30 mouse cellular contexts compared by ENCODE assay signal in the genomic region with DNA sequence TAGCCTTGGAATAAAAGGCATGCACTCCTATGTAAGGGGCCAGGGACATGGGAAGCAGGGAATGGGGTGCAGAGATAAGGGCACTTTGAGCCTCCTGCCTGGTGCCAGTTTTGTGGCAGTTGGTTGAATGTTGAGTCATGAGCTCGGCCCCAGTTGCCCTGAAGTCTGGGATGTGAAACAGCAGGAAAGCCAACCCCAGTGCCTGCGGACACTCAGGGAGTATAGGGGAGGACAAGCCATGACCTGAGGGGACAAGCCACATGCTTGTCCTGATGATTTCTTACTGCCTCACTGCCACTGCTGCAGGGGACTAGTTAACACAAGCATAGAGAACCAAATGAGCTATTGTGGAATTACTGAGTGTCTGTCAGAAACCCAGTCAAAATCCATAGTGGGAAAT. TPM values are rescaled to one million over a fixed set of nuclear protein-coding genes. Genes with fewer than 3 reads are reported as not detected.
DNase-seq lines count a peak whose midpoint lies in the region; ATAC-seq lines count a peak whose summit lies in the region.
"Had no signal": no experiment of that assay in that cellular context is flagged by ENCODE, and none has a peak within 500 bp of the region (broad histone marks: within the 10 kb centered on the region; RNA-seq: fewer than 3 reads in every experiment).

No protein-coding gene starts in this region.

- H3K27me3 ChIP-seq in hindbrain, embryonic 12.5 days = peaks cover 8% of the 10 kb centered on the region; the same call in 1 of the 2 replicates
- H3K27me3 ChIP-seq in hindbrain, embryonic 16.5 days (replicated peaks; ENCODE audit: control insufficient read depth, insufficient read depth, low read length) = no peaks in the 10 kb centered on the region
- H3K27me3 ChIP-seq: embryonic facial prominence, embryonic 15.5 days; forebrain, embryonic 15.5 days; heart, embryonic 12.5 days; heart, embryonic 15.5 days had no signal

- WGBS in hindbrain, embryonic 12.5 days = 60% methylated on average over 2 of the region's 2 CpGs
- WGBS in hindbrain, embryonic 16.5 days = 63% methylated on average over 2 of the region's 2 CpGs

- peak overlapping the region; percentile 19; the same call in 1 of the 2 replicates for H3K27ac ChIP-seq in hindbrain, embryonic 12.5 days
- H3K27ac ChIP-seq in hindbrain, embryonic 16.5 days (ENCODE audit: low read depth, low read length) = no peak overlapping the region
- H3K27ac ChIP-seq: embryonic facial prominence, embryonic 15.5 days; forebrain, embryonic 15.5 days; heart, embryonic 15.5 days; hindbrain, embryonic 10.5 days; hindbrain, embryonic 14.5 days had no signal

- H3K4me2 ChIP-seq in hindbrain, embryonic 12.5 days (replicated peaks) = no peak overlapping the region
- no peak overlapping the region for H3K4me2 ChIP-seq in hindbrain, embryonic 16.5 days (ENCODE audit: low read length)
- H3K4me2 ChIP-seq: embryonic facial prominence, embryonic 15.5 days; forebrain, embryonic 15.5 days; heart, embryonic 12.5 days; heart, embryonic 15.5 days; hindbrain, embryonic 14.5 days had no signal

- peaks cover 5% of the 10 kb centered on the region; the same call in 1 of the 2 replicates for H3K36me3 ChIP-seq in hindbrain, embryonic 12.5 days
- H3K36me3 ChIP-seq in hindbrain, embryonic 16.5 days (ENCODE audit: control insufficient read depth, insufficient read depth, low read length) = no peaks in the 10 kb centered on the region
- H3K36me3 ChIP-seq: forebrain, embryonic 15.5 days had no signal

- no peak overlapping the region for H3K4me3 ChIP-seq in hindbrain, embryonic 12.5 days
- H3K4me3 ChIP-seq in hindbrain, embryonic 16.5 days (ENCODE audit: low read length) = no peak overlapping the region
- H3K4me3 ChIP-seq: embryonic facial prominence, embryonic 15.5 days; forebrain, embryonic 15.5 days; heart, embryonic 12.5 days; heart, embryonic 15.5 days; hindbrain, embryonic 10.5 days had no signal

- no peak overlapping the region for H3K9ac ChIP-seq in hindbrain, embryonic 12.5 days
- H3K9ac ChIP-seq in hindbrain, embryonic 16.5 days (ENCODE audit: low read depth, low read length) = no peak overlapping the region
- H3K9ac ChIP-seq: embryonic facial prominence, embryonic 15.5 days; forebrain, embryonic 15.5 days; heart, embryonic 12.5 days; heart, embryonic 15.5 days; hindbrain, embryonic 14.5 days had no signal

- ATAC-seq in hindbrain, embryonic 12.5 days (ENCODE audit: low FRiP score) = no peak
- ATAC-seq in hindbrain, embryonic 16.5 days = no peak
- ATAC-seq: CD4-positive, CD25-positive, alpha-beta regulatory T cell, adult 4 months; forebrain, embryonic 15.5 days; intestine, postnatal 0 days had no signal

- no peaks in the 10 kb centered on the region for H3K9me3 ChIP-seq in hindbrain, embryonic 12.5 days (replicated peaks)
- H3K9me3 ChIP-seq in hindbrain, embryonic 16.5 days (ENCODE audit: control insufficient read depth, low read length) = no peaks in the 10 kb centered on the region
- H3K9me3 ChIP-seq: embryonic facial prominence, embryonic 15.5 days; forebrain, embryonic 15.5 days; heart, embryonic 12.5 days; heart, embryonic 15.5 days; hindbrain, embryonic 10.5 days had no signal

- H3K4me1 ChIP-seq in hindbrain, embryonic 12.5 days = no peaks in the 10 kb centered on the region
- no peaks in the 10 kb centered on the region for H3K4me1 ChIP-seq in hindbrain, embryonic 16.5 days (ENCODE audit: control insufficient read depth, insufficient read depth, low read depth, low read length)
- H3K4me1 ChIP-seq: heart, embryonic 15.5 days had no signal

- DNase-seq in adrenal gland, postnatal 10 days = peak; percentile 20
- DNase-seq in adrenal gland, adult 8-10 months = no peak
- DNase-seq in adrenal gland, postnatal 14 days = peak; percentile 25
- DNase-seq in adrenal gland, postnatal 25 days = peak; percentile 13
- DNase-seq in testis, postnatal 10 days (ENCODE audit: low spot score) = no peak
- DNase-seq in frontal cortex, adult 2 months (ENCODE audit: extremely low spot score in 1 of 2, low spot score in 1 of 2) = no peak
- DNase-seq: cerebellum, adult 11 months; cerebellum, adult 2 months; cerebellum, adult 9-11 months; cerebellum, postnatal 25 days; embryo, embryonic 11 days; gastrocnemius, postnatal 10 days; gastrocnemius, postnatal 36 days; heart, postnatal 10 days; heart, postnatal 36 days; kidney, adult 8-10 months had no signal

RNA-seq across cellular contexts. Expression of gene Rassf10, which starts 46.3 kb away (rescaled TPM):
- 1 to 10 TPM; 2.6 to 6.1 TPM for total RNA-seq in adrenal gland, postnatal 10 days (2021)
- 10 to 100 TPM in 1 of 4 experiments, 1 to 10 TPM in 3; 1.8 to 14.3 (median 4.2) TPM for total RNA-seq in adrenal gland, adult 8-10 months (2022)
- polyA plus RNA-seq in hindbrain, embryonic 12.5 days (2016; fragmentation: Nextera tagmentation; extraction: Ambion mirVana) = 2.2 and 2.5 TPM in 2 replicates
- 3.7 and 3.9 TPM in 2 replicates for polyA plus RNA-seq in hindbrain, embryonic 16.5 days (2015; fragmentation: Nextera tagmentation; extraction: Ambion mirVana)
- 4.7 and 5.2 TPM in 2 replicates for total RNA-seq in adrenal gland, postnatal 14 days (2021)
- total RNA-seq in adrenal gland, postnatal 25 days (2021) = 9.1 and 12.5 TPM in 2 replicates
- polyA plus RNA-seq in frontal cortex, adult 2 months (2012; rRNA removed) = 1.5 and 1.7 TPM in 2 replicates
- total RNA-seq: common myeloid progenitor, adult 5-6 weeks; granulocyte monocyte progenitor cell, adult 5-6 weeks; MEL had no signal
- polyA plus RNA-seq: C2C12; CD4-positive, CD25-positive, alpha-beta regulatory T cell, adult 4 months had no signal

Comparison
In these comparisons a context has a peak if more than half of its experiments do, and no peak if none do; other contexts are left out.
1. DNase-seq: peak in adrenal gland, postnatal 10 days (single experiment), adrenal gland, postnatal 14 days (single experiment) and adrenal gland, postnatal 25 days (single experiment); none in adrenal gland, adult 8-10 months (single experiment), testis, postnatal 10 days (single experiment) and frontal cortex, adult 2 months (0 of 2).